ENCODE assay signal across 9 mouse cellular contexts in genomic region chr8:91380796-91381542, GRCm38 (mm10).
A peak's percentile ranks its signal among the peaks of the same experiment; 100 is the strongest.
DNase-seq lines count a peak whose midpoint lies in the region; ATAC-seq lines count a peak whose summit lies in the region.
"Had no signal": no experiment of that assay in that cellular context is flagged by ENCODE, and none has a peak within 500 bp of the region (broad histone marks: within the 10 kb centered on the region; RNA-seq: fewer than 3 reads in every experiment).

No protein-coding gene starts in this region.

- intact Hi-C loops in heart, postnatal 10 days (cut with DNase I) = loop anchor here (2.0 to 5.0 kb wide), 2 partner anchors 190 to 976 kb away; partner anchors contain the start of gene Irx5

- H3K9ac ChIP-seq in midbrain, embryonic 15.5 days = no peak overlapping the region
- peak overlapping the region; percentile 3; the same call in 1 of the 2 replicates for H3K9ac ChIP-seq in hindbrain, embryonic 13.5 days
- no peak overlapping the region for H3K9ac ChIP-seq in stomach, embryonic 14.5 days (replicated peaks; ENCODE audit: low read depth, low read length)
- no peak overlapping the region for H3K9ac ChIP-seq in kidney, embryonic 16.5 days (replicated peaks; ENCODE audit: low read length)
- H3K9ac ChIP-seq in neural tube, embryonic 15.5 days (replicated peaks) = no peak overlapping the region

- H3K4me2 ChIP-seq in midbrain, embryonic 15.5 days = no peak overlapping the region
- H3K4me2 ChIP-seq in hindbrain, embryonic 13.5 days = no peak overlapping the region
- no peak overlapping the region; the same call in 1 of the 2 replicates for H3K4me2 ChIP-seq in stomach, embryonic 14.5 days (replicated peaks; ENCODE audit: low read depth, low read length)
- no peak overlapping the region for H3K4me2 ChIP-seq in kidney, embryonic 16.5 days (replicated peaks; ENCODE audit: low read depth, low read length)
- no peak overlapping the region for H3K4me2 ChIP-seq in neural tube, embryonic 15.5 days

- ATAC-seq in midbrain, embryonic 15.5 days (replicated peaks) = no peak
- no peak for ATAC-seq in hindbrain, embryonic 13.5 days (ENCODE audit: low FRiP score)
- ATAC-seq in stomach, embryonic 14.5 days (ENCODE audit: insufficient number of reproducible peaks, insufficient read depth, low FRiP score, low read depth) = peak; percentile 37; the same call in 1 of the 2 replicates
- no peak for ATAC-seq in kidney, embryonic 16.5 days (ENCODE audit: low FRiP score, low TSS enrichment)
- no peak for ATAC-seq in neural tube, embryonic 15.5 days (ENCODE audit: low FRiP score)

- no peaks in the 10 kb centered on the region for H3K9me3 ChIP-seq in midbrain, embryonic 10.5 days (replicated peaks)
- H3K9me3 ChIP-seq in midbrain, embryonic 15.5 days = no peaks in the 10 kb centered on the region
- H3K9me3 ChIP-seq in hindbrain, embryonic 13.5 days = no peaks in the 10 kb centered on the region
- no peaks in the 10 kb centered on the region for H3K9me3 ChIP-seq in stomach, embryonic 14.5 days (ENCODE audit: control insufficient read depth, low read depth, low read length)
- H3K9me3 ChIP-seq in kidney, embryonic 16.5 days (ENCODE audit: low read length) = no peaks in the 10 kb centered on the region
- no peaks in the 10 kb centered on the region for H3K9me3 ChIP-seq in neural tube, embryonic 15.5 days (replicated peaks)

- H3K27ac ChIP-seq in midbrain, embryonic 10.5 days (replicated peaks) = peak overlapping the region; percentile 55; the same call in 1 of the 2 replicates
- no peak overlapping the region for H3K27ac ChIP-seq in midbrain, embryonic 15.5 days
- H3K27ac ChIP-seq in hindbrain, embryonic 13.5 days = no peak overlapping the region
- peak overlapping the region; percentile 16 for H3K27ac ChIP-seq in stomach, embryonic 14.5 days (ENCODE audit: low read length)
- H3K27ac ChIP-seq in kidney, embryonic 16.5 days (ENCODE audit: low read length) = no peak overlapping the region; the same call in 1 of the 2 replicates
- no peak overlapping the region for H3K27ac ChIP-seq in neural tube, embryonic 15.5 days (replicated peaks)

- H3K4me1 ChIP-seq in midbrain, embryonic 10.5 days = peaks cover 89% of the 10 kb centered on the region
- peaks cover 41% of the 10 kb centered on the region for H3K4me1 ChIP-seq in midbrain, embryonic 15.5 days
- H3K4me1 ChIP-seq in hindbrain, embryonic 13.5 days (replicated peaks) = peaks cover 50% of the 10 kb centered on the region
- peaks cover 30% of the 10 kb centered on the region for H3K4me1 ChIP-seq in stomach, embryonic 14.5 days (ENCODE audit: control insufficient read depth, insufficient read depth, low read length)
- peaks cover 57% of the 10 kb centered on the region for H3K4me1 ChIP-seq in kidney, embryonic 16.5 days (ENCODE audit: insufficient read depth, low read length)
- peaks cover 40% of the 10 kb centered on the region for H3K4me1 ChIP-seq in neural tube, embryonic 15.5 days

- no peaks in the 10 kb centered on the region for H3K36me3 ChIP-seq in midbrain, embryonic 10.5 days
- no peaks in the 10 kb centered on the region for H3K36me3 ChIP-seq in midbrain, embryonic 15.5 days (replicated peaks)
- H3K36me3 ChIP-seq in hindbrain, embryonic 13.5 days = no peaks in the 10 kb centered on the region
- no peaks in the 10 kb centered on the region for H3K36me3 ChIP-seq in stomach, embryonic 14.5 days (ENCODE audit: control insufficient read depth, insufficient read depth, low read length)
- no peaks in the 10 kb centered on the region for H3K36me3 ChIP-seq in kidney, embryonic 16.5 days (ENCODE audit: insufficient read depth, low read length)
- H3K36me3 ChIP-seq in neural tube, embryonic 15.5 days = no peaks in the 10 kb centered on the region

- peaks cover 35% of the 10 kb centered on the region for H3K27me3 ChIP-seq in midbrain, embryonic 10.5 days (ENCODE audit: low read depth, poor library complexity, severe bottlenecking)
- no peaks in the 10 kb centered on the region for H3K27me3 ChIP-seq in midbrain, embryonic 15.5 days (replicated peaks)
- H3K27me3 ChIP-seq in hindbrain, embryonic 13.5 days = peaks cover 29% of the 10 kb centered on the region
- no peaks in the 10 kb centered on the region for H3K27me3 ChIP-seq in stomach, embryonic 14.5 days (ENCODE audit: control insufficient read depth, insufficient read depth, low read length)
- 0 out of 2 replicates have a peak, but pooled peaks cover 2% of the 10 kb centered on the region for H3K27me3 ChIP-seq in kidney, embryonic 16.5 days (ENCODE audit: insufficient read depth, low read length)
- H3K27me3 ChIP-seq in neural tube, embryonic 15.5 days (replicated peaks) = peaks cover 9% of the 10 kb centered on the region; the same call in 1 of the 2 replicates

- peak; percentile 78 for DNase-seq in heart, adult 11 months
- DNase-seq in heart, postnatal 10 days = no peak
- no peak for DNase-seq in midbrain, embryonic 10.5 days (ENCODE audit: low spot score)
- DNase-seq: gastrocnemius, postnatal 10 days had no signal

- H3K4me3 ChIP-seq in midbrain, embryonic 10.5 days = no peak overlapping the region
- H3K4me3 ChIP-seq in midbrain, embryonic 15.5 days = no peak overlapping the region
- H3K4me3 ChIP-seq in hindbrain, embryonic 13.5 days = no peak overlapping the region
- no peak overlapping the region for H3K4me3 ChIP-seq in stomach, embryonic 14.5 days (ENCODE audit: low read depth, low read length)
- no peak overlapping the region for H3K4me3 ChIP-seq in kidney, embryonic 16.5 days (ENCODE audit: low read length)
- H3K4me3 ChIP-seq in neural tube, embryonic 15.5 days (replicated peaks) = no peak overlapping the region

- WGBS in midbrain, embryonic 10.5 days = 23% methylated on average over 10 of the region's 10 CpGs
- WGBS in midbrain, embryonic 15.5 days = 27% methylated on average over 10 of the region's 10 CpGs
- 22% methylated on average over 10 of the region's 10 CpGs for WGBS in hindbrain, embryonic 13.5 days
- WGBS in stomach, embryonic 14.5 days = 26% methylated on average over 10 of the region's 10 CpGs
- 34% methylated on average over 10 of the region's 10 CpGs for WGBS in kidney, embryonic 16.5 days
- 31% methylated on average over 10 of the region's 10 CpGs for WGBS in neural tube, embryonic 15.5 days

Comparison
In these comparisons a context has a peak if more than half of its experiments do, and no peak if none do; other contexts are left out.
1. H3K27ac ChIP-seq: peak in midbrain, embryonic 10.5 days (single experiment) and stomach, embryonic 14.5 days (single experiment); none in midbrain, embryonic 15.5 days (single experiment), hindbrain, embryonic 13.5 days (single experiment), kidney, embryonic 16.5 days (single experiment) and neural tube, embryonic 15.5 days (single experiment).